Mouse (Mus musculus): ENCODE data around the gene Wdr5. TPM values are rescaled to one million over a fixed set of nuclear protein-coding genes. Genes with fewer than 3 reads are reported as not detected.
"Not testable (repeated sequence)": the region's sequence is repeated elsewhere in the genome, so short reads cannot be mapped to it uniquely, and the experiment has no call there.

Wdr5 gene
- polyA plus RNA-seq, 1 experiment from 2014 or later: 44.3 TPM

DNA sequence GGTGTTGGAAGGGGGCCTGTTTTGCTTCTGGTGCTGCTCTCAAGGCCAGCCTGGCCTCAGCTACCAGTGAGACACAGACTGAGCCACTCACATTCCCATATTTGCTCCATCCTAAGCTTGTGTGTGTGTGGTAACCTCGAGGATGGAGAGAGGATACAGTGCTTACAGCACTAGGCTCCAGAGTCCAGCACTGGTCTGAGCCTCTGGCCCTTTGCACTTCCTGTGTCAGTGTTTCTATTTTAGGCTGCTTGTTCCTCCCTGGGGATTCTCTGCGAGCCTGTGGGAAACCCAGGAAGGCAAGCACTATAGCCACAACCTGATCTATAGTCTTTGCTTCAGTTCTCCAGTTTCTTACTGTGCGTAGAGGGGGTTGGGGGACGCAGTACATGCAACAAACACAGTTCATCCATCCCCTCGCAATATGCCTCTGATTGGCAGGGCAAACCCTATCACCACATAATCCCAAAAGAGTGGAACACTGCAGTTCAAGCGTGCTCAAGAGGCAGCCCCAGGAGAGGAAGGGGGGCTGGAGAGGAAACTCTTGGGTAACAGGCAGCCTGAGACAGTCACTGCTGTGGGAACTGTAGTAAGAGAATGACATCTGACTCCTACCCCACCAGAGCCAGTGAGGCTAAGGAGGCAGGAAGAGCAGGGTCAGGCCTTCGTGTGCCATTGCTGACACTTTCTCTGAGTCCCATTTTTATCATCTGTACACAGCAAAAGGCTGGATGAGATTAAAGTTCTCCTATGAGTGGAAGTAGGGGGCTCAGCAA is 10.7 kb upstream of the Wdr5 start:
- in situ Hi-C loops (cut with MboI; ENCODE audit: low pct_unique_long_range_greater_than_20kb): no loop called here
- ATAC-seq (no peak), DNase-seq (ENCODE audit: low read depth, low spot score) (no peak)
- ChIA-PET CTCF (interaction anchor here (1.0 to 1.1 kb wide), 2 partner anchors 25 to 76 kb away, joined by 3 read pairs; no protein-coding TSS in a partner anchor), POLR2A (no interaction called here)
- TF ChIP-seq CTCF (IDR thresholded peaks at IDR 0.05): no peak
- H3K27me3 ChIP-seq: no peaks in the 10 kb centered on the region

DNA sequence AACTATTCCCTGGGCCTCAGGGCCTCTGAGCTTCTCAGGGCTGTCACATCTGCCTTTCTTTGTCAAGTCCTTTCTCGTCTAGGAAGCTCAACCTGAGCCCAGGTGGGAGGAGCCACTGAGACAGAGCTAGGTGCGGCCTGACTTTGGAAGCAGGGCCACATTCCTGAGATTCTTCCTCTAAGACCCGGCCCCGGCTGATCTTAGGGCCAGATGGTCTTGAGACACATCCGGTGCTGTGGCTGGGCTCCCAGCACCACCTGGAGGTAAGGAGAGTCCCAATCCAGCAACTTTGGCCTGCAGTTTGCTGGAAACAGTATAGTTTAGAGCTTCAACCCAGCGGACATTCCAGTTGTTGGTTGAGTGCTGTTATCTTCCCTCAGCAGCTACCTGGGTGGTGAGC is 9.4 kb upstream of the Wdr5 start:
- ChIA-PET POLR2A (no interaction called here), CTCF (interaction anchor here (0.8 to 2.3 kb wide), 6 partner anchors 9 to 77 kb away, joined by 3 to 9 read pairs (median 4); partner anchors contain the start of gene Wdr5)
- peak; percentile 64 for TF ChIP-seq CTCF (IDR thresholded peaks at IDR 0.05)
- no peaks in the 10 kb centered on the region for H3K27me3 ChIP-seq
- in situ Hi-C loops (cut with MboI; ENCODE audit: low pct_unique_long_range_greater_than_20kb): no loop called here
- DNase-seq (ENCODE audit: low read depth, low spot score) (no peak), ATAC-seq (peak; percentile 76)

DNA sequence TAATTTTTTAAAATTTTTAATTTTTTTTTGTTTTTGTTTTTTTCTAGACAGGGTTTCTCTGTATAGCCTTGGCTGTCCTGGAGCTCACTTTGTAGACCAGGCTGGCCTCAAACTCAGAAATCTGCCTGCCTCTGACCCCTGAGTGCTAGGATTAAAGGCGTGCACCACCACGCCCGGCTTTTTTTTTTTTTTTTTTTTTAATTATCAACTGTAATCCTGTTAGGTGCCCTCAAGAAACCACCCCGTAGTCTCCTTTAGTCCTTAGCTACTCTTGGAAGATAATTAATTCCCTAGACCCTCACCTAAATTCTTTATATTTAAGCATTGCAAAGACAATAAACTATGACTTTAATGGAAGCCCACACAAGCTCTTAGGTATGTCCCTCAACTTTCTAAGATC is 8.3 kb upstream of the Wdr5 start:
- DNase-seq (ENCODE audit: low read depth, low spot score); H3K27me3 ChIP-seq; in situ Hi-C loops (cut with MboI; ENCODE audit: low pct_unique_long_range_greater_than_20kb); ATAC-seq: not testable (repeated sequence)
- ChIA-PET POLR2A (interaction anchor here (0.6 to 1.4 kb wide), 5 partner anchors 10 to 386 kb away, joined by 3 to 5 read pairs (median 4); no protein-coding TSS in a partner anchor), CTCF (interaction anchor here (1.3 to 2.3 kb wide), 5 partner anchors 8 to 78 kb away, joined by 3 to 9 read pairs (median 5); partner anchors contain the start of gene Wdr5)

DNA sequence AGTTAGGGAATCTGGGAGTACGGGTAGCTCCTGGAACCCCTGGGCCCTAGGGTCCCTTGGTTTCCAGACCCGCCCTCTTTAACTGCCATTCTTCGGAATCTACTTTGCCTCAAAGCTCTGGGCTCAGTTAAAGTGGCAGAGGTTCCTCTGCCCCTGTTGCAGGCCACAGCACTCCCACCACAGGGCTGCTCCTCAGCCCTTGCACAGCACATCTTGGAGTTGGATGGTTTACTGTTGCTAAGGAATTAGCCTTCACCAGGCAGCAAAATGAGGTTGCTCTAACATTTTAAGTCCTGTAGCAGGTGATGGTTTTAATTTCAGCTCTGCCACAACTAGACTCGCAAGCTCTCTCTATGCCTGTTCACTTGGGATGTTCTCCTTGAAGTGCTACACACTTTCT is 7.4 kb upstream of the Wdr5 start, which contains the start of gene Brd3:
Brd3 (minus strand) TSS at position 101 of the 400 bp plus-strand sequence.
- ChIA-PET CTCF (interaction anchor here (1.3 to 2.3 kb wide), 2 partner anchors 44 to 79 kb away, joined by 4 to 9 read pairs; no protein-coding TSS in a partner anchor), POLR2A (no interaction called here)
- in situ Hi-C loops (cut with MboI; ENCODE audit: low pct_unique_long_range_greater_than_20kb): no loop called here
- ATAC-seq (no peak), DNase-seq (ENCODE audit: low read depth, low spot score) (no peak)
- no peaks in the 10 kb centered on the region for H3K27me3 ChIP-seq
- TF ChIP-seq CTCF (IDR thresholded peaks at IDR 0.05): no peak

DNA sequence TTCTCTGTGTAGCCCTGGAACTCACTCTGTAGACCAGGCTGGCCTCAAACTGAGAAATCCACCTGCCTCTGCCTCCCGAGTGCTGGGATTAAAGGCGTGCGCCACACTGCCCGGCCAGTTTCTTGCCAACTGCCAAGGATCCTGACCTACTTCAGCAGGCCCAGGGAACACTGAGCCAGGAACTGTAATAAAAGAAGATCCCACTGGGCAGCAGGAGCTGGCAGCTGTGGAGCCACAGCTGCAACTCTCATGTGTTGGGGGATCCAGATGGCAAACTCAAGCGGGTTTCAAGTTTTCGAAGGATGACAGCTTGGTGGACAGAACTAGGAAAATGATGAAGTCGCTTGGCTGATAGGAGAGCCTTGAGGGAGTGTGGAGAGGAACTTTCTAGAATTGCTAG is 4.3 kb upstream of the Wdr5 start:
- no peaks in the 10 kb centered on the region for H3K27me3 ChIP-seq
- DNase-seq (ENCODE audit: low read depth, low spot score) (no peak), ATAC-seq (no peak)
- ChIA-PET POLR2A (no interaction called here), CTCF (no interaction called here)
- in situ Hi-C loops (cut with MboI; ENCODE audit: low pct_unique_long_range_greater_than_20kb): loop anchor here (10.0 kb wide), 1 partner anchor 226 kb away; no protein-coding TSS in a partner anchor
- TF ChIP-seq CTCF (IDR thresholded peaks at IDR 0.05): no peak

DNA sequence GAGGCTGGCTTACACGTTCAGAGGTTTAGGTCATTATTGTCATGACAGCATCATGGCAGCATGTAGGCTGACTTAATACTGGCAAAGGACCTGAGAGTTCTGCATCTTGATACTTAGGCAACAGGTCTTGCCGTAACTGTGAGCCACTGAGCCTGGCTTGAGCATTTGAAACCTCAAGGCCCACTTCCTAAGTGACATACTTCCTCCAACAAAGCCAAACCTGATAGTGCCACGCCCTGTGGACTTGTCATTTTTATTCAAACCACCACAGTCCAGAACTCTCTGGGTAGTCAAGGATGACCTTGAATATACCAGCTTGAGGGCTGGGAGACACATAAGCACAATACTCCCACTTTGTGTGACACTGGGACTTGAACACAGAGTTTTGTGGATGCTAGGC is 2.0 kb upstream of the Wdr5 start:
- ChIA-PET POLR2A (no interaction called here), CTCF (no interaction called here)
- ATAC-seq (no peak), DNase-seq (ENCODE audit: low read depth, low spot score) (no peak)
- TF ChIP-seq CTCF (IDR thresholded peaks at IDR 0.05): no peak
- no peaks in the 10 kb centered on the region for H3K27me3 ChIP-seq
- in situ Hi-C loops (cut with MboI; ENCODE audit: low pct_unique_long_range_greater_than_20kb): loop anchor here (10.0 kb wide), 1 partner anchor 228 kb away; no protein-coding TSS in a partner anchor

DNA sequence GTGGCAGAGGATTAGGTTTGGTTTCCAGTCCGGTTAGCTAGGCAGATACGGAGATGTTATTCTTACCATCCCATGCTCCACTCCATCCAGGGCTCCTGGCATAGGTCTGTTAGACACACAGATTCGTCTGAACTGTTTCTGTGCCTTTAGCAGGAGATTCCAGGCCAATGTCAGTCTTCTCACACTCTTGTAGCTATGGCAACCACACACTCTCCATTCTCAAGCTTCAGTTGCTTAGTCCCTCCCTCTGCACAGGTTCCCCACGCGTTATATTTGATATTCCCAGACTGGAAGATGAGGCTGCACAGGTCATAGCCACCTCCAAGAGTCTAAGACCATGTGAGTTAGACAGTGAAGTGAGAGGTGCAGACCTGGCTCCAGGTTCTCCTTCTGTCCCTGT is 1.1 kb upstream of the Wdr5 start:
- DNase-seq (ENCODE audit: low read depth, low spot score) (no peak), ATAC-seq (no peak)
- H3K27me3 ChIP-seq: no peaks in the 10 kb centered on the region
- in situ Hi-C loops (cut with MboI; ENCODE audit: low pct_unique_long_range_greater_than_20kb): loop anchor here (10.0 kb wide), 1 partner anchor 229 kb away; no protein-coding TSS in a partner anchor
- CTCF ChIA-PET: interaction anchor here (1.2 to 1.5 kb wide), 3 partner anchors 8 to 50 kb away, joined by 3 to 8 read pairs (median 4); no protein-coding TSS in a partner anchor
- POLR2A ChIA-PET: interaction anchor here (1.1 kb wide), 1 partner anchor 12 kb away, joined by 3 read pairs; no protein-coding TSS in a partner anchor
- TF ChIP-seq CTCF (IDR thresholded peaks at IDR 0.05): no peak

DNA sequence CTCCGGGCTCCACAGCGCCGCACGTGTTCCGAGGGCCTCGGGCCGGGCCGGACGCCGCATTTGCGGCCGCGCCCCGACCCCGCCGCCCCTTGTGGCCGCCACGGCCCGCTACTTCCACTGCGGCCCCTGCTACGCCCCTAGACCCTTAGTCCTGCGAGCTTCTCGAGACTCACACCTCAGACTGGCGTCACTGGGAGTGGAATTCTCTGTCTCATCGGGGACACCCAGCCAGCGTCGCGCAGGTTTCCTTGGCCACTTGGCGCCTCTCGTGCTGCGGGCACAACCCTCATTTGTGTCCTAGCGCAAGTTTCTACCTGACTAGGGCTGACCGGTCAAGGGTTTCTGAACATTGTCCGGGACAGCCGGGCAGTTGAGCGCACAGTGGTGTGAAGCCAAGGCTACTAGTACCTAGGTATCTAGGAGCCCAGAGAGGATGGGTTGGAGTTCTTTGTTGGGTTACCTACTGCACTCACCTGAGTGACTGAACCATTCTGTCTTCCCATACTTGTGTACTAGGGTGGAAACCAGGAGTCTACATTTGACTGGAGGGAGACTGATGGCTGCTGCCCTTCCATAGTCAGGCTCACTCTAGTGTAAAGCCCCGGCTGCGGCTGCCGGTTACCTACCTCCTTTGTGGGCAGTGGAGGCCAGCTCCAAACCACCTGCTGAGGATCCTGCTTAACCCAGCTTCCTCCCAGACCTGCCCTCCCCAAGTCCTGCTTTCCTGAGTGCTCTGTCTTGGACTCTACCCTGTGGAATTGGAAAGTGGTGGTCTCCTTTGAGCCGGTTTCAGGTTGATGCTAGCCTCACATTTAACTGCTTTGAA is 597 bp downstream of the Wdr5 start:
- ChIA-PET CTCF (interaction anchor here (1.2 to 1.5 kb wide), 2 partner anchors 10 kb away, joined by 4 to 8 read pairs; no protein-coding TSS in a partner anchor), POLR2A (interaction anchor here (0.7 kb wide), 1 partner anchor 22 kb away, joined by 3 read pairs; no protein-coding TSS in a partner anchor)
- peak; percentile 36 for ATAC-seq
- no peak for TF ChIP-seq CTCF (IDR thresholded peaks at IDR 0.05)
- in situ Hi-C loops (cut with MboI; ENCODE audit: low pct_unique_long_range_greater_than_20kb): loop anchor here (5.0 to 10.0 kb wide), 2 partner anchors 73 to 231 kb away; partner anchors contain the start of gene Brd3os
- H3K27me3 ChIP-seq: no peaks in the 10 kb centered on the region
- no peak for DNase-seq (ENCODE audit: low read depth, low spot score)

DNA sequence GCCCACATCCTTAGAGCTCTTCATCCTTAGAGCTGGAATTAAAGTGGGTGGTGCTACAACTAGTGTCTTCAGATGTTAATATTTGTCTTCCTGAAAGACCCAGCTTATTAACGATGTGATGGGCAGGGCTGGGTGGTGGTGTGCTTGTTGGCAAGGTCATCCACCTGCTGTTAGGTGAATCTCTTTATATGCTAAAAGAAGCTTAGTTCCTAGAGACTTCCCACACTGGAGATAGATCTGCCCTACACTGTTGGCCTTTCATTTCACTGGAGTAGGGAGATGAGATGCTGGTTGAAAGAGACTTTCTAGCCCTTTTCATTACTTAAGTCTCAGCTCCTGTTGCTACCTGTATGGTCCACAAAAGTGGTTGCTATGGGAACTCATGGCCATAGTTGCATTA is 1.3 kb downstream of the Wdr5 start:
- no peak for TF ChIP-seq CTCF (IDR thresholded peaks at IDR 0.05)
- POLR2A ChIA-PET: interaction anchor here (0.7 kb wide), 1 partner anchor 21 kb away, joined by 3 read pairs; no protein-coding TSS in a partner anchor
- no peaks in the 10 kb centered on the region for H3K27me3 ChIP-seq
- CTCF ChIA-PET: no interaction called here
- DNase-seq (ENCODE audit: low read depth, low spot score) (no peak), ATAC-seq (no peak)
- in situ Hi-C loops (cut with MboI; ENCODE audit: low pct_unique_long_range_greater_than_20kb): loop anchor here (5.0 to 10.0 kb wide), 2 partner anchors 74 to 231 kb away; partner anchors contain the start of gene Brd3os

DNA sequence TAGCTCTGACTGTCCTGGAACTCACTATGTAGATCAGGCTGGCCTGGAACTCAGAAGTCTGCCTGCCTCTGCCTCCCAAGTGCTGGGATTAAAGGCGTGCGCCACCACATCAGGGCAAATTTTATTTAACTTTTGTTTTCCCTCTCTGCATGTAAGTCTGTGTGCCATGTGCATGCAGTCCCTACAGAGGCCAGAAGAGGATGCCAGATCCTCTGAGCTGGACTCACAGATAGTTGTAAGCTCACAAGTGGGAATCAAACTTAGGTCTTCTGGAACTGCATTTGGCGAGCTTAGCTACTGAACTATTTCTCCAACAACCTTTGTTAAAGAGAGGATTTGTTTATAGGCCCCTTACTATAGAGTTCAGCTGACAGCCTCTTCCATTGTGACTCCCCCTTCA is 3.3 kb downstream of the Wdr5 start:
- ATAC-seq: no peak
- ChIA-PET POLR2A (interaction anchor here (0.6 to 0.7 kb wide), 2 partner anchors 11 to 74 kb away, joined by 3 read pairs; no protein-coding TSS in a partner anchor), CTCF (interaction anchor here (1.3 kb wide), 1 partner anchor 12 kb away, joined by 3 read pairs; no protein-coding TSS in a partner anchor)
- TF ChIP-seq CTCF (IDR thresholded peaks at IDR 0.05): peak; percentile 57
- H3K27me3 ChIP-seq: no peaks in the 10 kb centered on the region
- in situ Hi-C loops (cut with MboI; ENCODE audit: low pct_unique_long_range_greater_than_20kb): loop anchor here (5.0 to 10.0 kb wide), 2 partner anchors 76 to 233 kb away; partner anchors contain the start of gene Brd3os
- DNase-seq (ENCODE audit: low read depth, low spot score): no peak

DNA sequence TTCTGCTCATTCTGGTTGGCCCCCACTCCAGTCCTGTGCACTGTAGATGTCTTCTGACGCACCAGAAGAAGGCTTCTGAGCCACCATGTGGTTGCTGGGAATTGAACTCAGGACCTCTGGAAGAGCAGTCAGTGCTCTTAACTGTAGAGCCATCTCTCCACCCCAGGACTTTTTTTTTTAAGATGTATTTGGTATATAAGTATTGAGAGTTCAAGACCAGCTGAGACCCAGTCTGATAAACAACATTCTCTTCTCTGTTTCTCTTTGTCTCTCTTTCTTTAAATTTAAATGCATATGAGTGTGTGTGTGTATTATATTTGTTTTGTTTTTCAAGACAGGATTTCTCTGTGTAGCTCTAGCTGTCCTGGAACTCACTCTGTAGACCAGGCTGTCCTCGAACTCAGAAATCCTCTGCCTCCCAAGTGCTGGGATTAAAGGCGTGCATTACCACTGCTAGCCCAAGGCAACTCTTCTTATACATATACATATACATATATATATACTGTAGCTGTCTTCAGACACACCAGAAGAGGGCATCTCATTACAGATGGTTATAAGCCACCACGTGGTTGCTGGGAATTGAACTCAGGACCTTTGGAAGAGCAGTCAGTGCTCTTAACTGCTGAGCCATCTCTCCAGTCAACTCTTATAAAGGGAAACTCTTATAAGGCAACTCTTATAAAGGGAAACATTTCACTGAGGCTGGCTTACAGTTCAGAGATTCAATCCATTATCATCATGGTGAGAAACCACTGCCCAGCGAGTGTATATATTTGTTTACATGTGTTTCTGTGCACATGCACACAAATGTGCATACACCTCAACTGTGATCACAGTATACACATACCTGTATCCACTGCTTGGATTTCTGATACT is 23.7 kb downstream of the Wdr5 start:
- in situ Hi-C loops (cut with MboI; ENCODE audit: low pct_unique_long_range_greater_than_20kb); H3K27me3 ChIP-seq; ATAC-seq; DNase-seq (ENCODE audit: low read depth, low spot score): not testable (repeated sequence)
- POLR2A ChIA-PET: interaction anchor here (0.6 to 1.0 kb wide), 3 partner anchors 9 to 22 kb away, joined by 3 read pairs; no protein-coding TSS in a partner anchor
- CTCF ChIA-PET: interaction anchor here (0.8 to 2.2 kb wide), 3 partner anchors 10 to 226 kb away, joined by 3 to 5 read pairs (median 4); no protein-coding TSS in a partner anchor

Measured in Patski (cell line).